Mouse (Mus musculus) cerebellum, adult 11 months (tissue): ENCODE results near the gene Hadh.
A peak's percentile ranks its signal among the peaks of the same experiment; 100 is the strongest.

Experiments used
- DNase-seq: peaks from one replicate; pipeline ENCODE4 v3.0.0; 2022

Hadh gene

GRCm38 (mm10) chr3:131271559-131272373 is at the start of gene Hadh:
Gene Hadh (minus strand): TSS chr3:131272101.
- DNase-seq: peak; percentile 70

GRCm38 (mm10) chr3:131320184-131320583 is 48.3 kb upstream of the Hadh start:
- DNase-seq: peak; percentile 74

GRCm38 (mm10) chr3:131318211-131318610 is 46.3 kb upstream of the Hadh start:
- no peak for DNase-seq

GRCm38 (mm10) chr3:131317126-131317525 is 45.2 kb upstream of the Hadh start:
- DNase-seq: no peak

GRCm38 (mm10) chr3:131315957-131316510 is 44.1 kb upstream of the Hadh start:
- no peak for DNase-seq

- no peak for DNase-seq
These were observed 40.4 kb upstream of the Hadh start for GRCm38 (mm10) chr3:131312340-131312739.

- no peak for DNase-seq
These were observed 38.7 kb upstream of the Hadh start for GRCm38 (mm10) chr3:131310572-131310971.

- DNase-seq: no peak
These were observed 35.9 kb upstream of the Hadh start for GRCm38 (mm10) chr3:131307811-131308210.

- no peak for DNase-seq
These were observed 34.4 kb upstream of the Hadh start for GRCm38 (mm10) chr3:131306255-131306654.

GRCm38 (mm10) chr3:131303320-131303714 is 31.4 kb upstream of the Hadh start:
- DNase-seq: no peak

- peak; percentile 90 for DNase-seq
These were observed 30.8 kb upstream of the Hadh start, which contains the start of gene Cyp2u1 for GRCm38 (mm10) chr3:131302452-131303319. Gene Cyp2u1 (minus strand): TSS chr3:131303227.

GRCm38 (mm10) chr3:131299908-131300307 is 28.0 kb upstream of the Hadh start:
- no peak for DNase-seq

GRCm38 (mm10) chr3:131299078-131299477 is 27.2 kb upstream of the Hadh start:
- no peak for DNase-seq

- DNase-seq: no peak
These were observed 25.0 kb upstream of the Hadh start for GRCm38 (mm10) chr3:131296893-131297292.

GRCm38 (mm10) chr3:131295513-131296200 is 23.8 kb upstream of the Hadh start:
- no peak for DNase-seq

GRCm38 (mm10) chr3:131294503-131294902 is 22.6 kb upstream of the Hadh start:
- no peak for DNase-seq

GRCm38 (mm10) chr3:131292959-131293358 is 21.1 kb upstream of the Hadh start:
- DNase-seq: no peak

GRCm38 (mm10) chr3:131292349-131292748 is 20.4 kb upstream of the Hadh start:
- no peak for DNase-seq

GRCm38 (mm10) chr3:131291890-131292289 is 20.0 kb upstream of the Hadh start:
- no peak for DNase-seq

GRCm38 (mm10) chr3:131274151-131274550 is 2.2 kb upstream of the Hadh start:
- no peak for DNase-seq

- DNase-seq: no peak
These were observed 636 bp upstream of the Hadh start for GRCm38 (mm10) chr3:131272374-131273100.

- DNase-seq: no peak
These were observed 744 bp downstream of the Hadh start for GRCm38 (mm10) chr3:131271157-131271556.
